In the genomic region with DNA sequence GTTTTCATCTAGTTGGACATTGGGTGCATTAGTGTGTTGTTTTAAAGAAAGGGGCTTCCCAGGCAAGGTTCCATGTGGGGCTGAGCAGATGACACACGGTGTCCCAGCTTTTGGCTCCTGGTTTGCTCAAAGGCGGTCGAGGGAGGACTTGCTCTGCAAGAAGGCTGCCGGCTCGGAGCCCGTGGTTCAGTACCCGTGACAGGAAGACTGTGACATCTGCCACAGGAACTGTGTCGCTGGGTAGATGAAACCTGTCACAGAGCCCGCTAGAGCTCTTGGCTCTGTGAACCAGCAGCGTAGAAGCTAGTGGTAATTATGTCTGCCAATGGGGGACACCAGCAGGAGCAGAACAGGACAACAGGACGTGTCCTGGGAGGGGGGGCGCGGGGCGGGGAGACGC, we compare ENCODE assay signal across 16 mouse cellular contexts. TPM values are rescaled to one million over a fixed set of nuclear protein-coding genes. Genes with fewer than 3 reads are reported as not detected.
DNase-seq lines count a peak whose midpoint lies in the region; ATAC-seq lines count a peak whose summit lies in the region.
"Had no signal": no experiment of that assay in that cellular context is flagged by ENCODE, and none has a peak within 500 bp of the region (broad histone marks: within the 10 kb centered on the region; RNA-seq: fewer than 3 reads in every experiment).

No protein-coding gene starts in this region.

- peaks cover 18% of the 10 kb centered on the region for H3K27me3 ChIP-seq in forebrain, embryonic 10.5 days (ENCODE audit: poor library complexity, severe bottlenecking)
- H3K27me3 ChIP-seq in forebrain, embryonic 12.5 days = no peaks in the 10 kb centered on the region; the same call in 1 of the 2 replicates
- no peaks in the 10 kb centered on the region for H3K27me3 ChIP-seq in splenic B cell, adult 2 months (ENCODE audit: control insufficient read depth, insufficient read depth, low read length, poor library complexity, severe bottlenecking)
- H3K27me3 ChIP-seq: forebrain, embryonic 15.5 days had no signal

- no peaks in the 10 kb centered on the region; the same call in 1 of the 2 replicates for H3K36me3 ChIP-seq in forebrain, embryonic 10.5 days (replicated peaks)
- no peaks in the 10 kb centered on the region for H3K36me3 ChIP-seq in forebrain, embryonic 12.5 days (replicated peaks)
- H3K36me3 ChIP-seq in splenic B cell, adult 2 months (ENCODE audit: control insufficient read depth, insufficient read depth, low read length, poor library complexity, severe bottlenecking) = peaks cover 15% of the 10 kb centered on the region
- H3K36me3 ChIP-seq: embryonic facial prominence, embryonic 15.5 days; forebrain, embryonic 15.5 days; heart, embryonic 12.5 days; hindbrain, embryonic 10.5 days had no signal

- H3K4me3 ChIP-seq in forebrain, embryonic 10.5 days = no peak overlapping the region
- H3K4me3 ChIP-seq in forebrain, embryonic 12.5 days (replicated peaks) = no peak overlapping the region
- H3K4me3 ChIP-seq: embryonic facial prominence, embryonic 15.5 days; forebrain, embryonic 15.5 days; heart, embryonic 12.5 days; hindbrain, embryonic 10.5 days had no signal

- H3K4me2 ChIP-seq in forebrain, embryonic 12.5 days = no peak overlapping the region
- H3K4me2 ChIP-seq: embryonic facial prominence, embryonic 15.5 days; forebrain, embryonic 15.5 days; heart, embryonic 12.5 days had no signal

- peaks cover 44% of the 10 kb centered on the region for H3K4me1 ChIP-seq in forebrain, embryonic 10.5 days
- peaks cover 32% of the 10 kb centered on the region for H3K4me1 ChIP-seq in forebrain, embryonic 12.5 days

- H3K27ac ChIP-seq in forebrain, embryonic 10.5 days = peak overlapping the region; percentile 53; the same call in 1 of the 2 replicates
- H3K27ac ChIP-seq in forebrain, embryonic 12.5 days = no peak overlapping the region
- H3K27ac ChIP-seq: embryonic facial prominence, embryonic 15.5 days; forebrain, embryonic 15.5 days had no signal

- WGBS in forebrain, embryonic 10.5 days = 83% methylated on average over 15 of the region's 15 CpGs
- 84% methylated on average over 15 of the region's 15 CpGs for WGBS in forebrain, embryonic 12.5 days

- no peak overlapping the region for H3K9ac ChIP-seq in forebrain, embryonic 12.5 days
- H3K9ac ChIP-seq: embryonic facial prominence, embryonic 15.5 days; forebrain, embryonic 15.5 days; heart, embryonic 12.5 days had no signal

- H3K9me3 ChIP-seq in forebrain, embryonic 10.5 days = peaks cover 10% of the 10 kb centered on the region; the same call in 1 of the 2 replicates
- H3K9me3 ChIP-seq in forebrain, embryonic 12.5 days = 0 out of 2 replicates have a peak, but pooled peaks cover 10% of the 10 kb centered on the region
- H3K9me3 ChIP-seq: embryonic facial prominence, embryonic 15.5 days; forebrain, embryonic 15.5 days had no signal

- DNase-seq in forebrain, embryonic 10.5 days (ENCODE audit: extremely low spot score, low spot score) = no peak
- peak; percentile 43 for DNase-seq in CD4-positive helper T cell, adult 2 months (ENCODE audit: low read depth, low spot score)
- peak; percentile 84 for DNase-seq in cerebellum, adult 9-10 months
- DNase-seq in splenic B cell, adult 2 months (ENCODE audit: low read depth, low spot score) = peak; percentile 50
- no peak for DNase-seq in adrenal gland, postnatal 4 days (ENCODE audit: low spot score in 2 of 2)
- DNase-seq in neural tube, embryonic 10.5 days (ENCODE audit: extremely low spot score, low spot score) = no peak
- DNase-seq: adrenal gland, postnatal 25 days; kidney, postnatal 14 days; lung, adult 2 months had no signal

- ATAC-seq in forebrain, embryonic 12.5 days (ENCODE audit: low FRiP score) = no peak
- ATAC-seq in monocyte, adult 5-6 weeks (replicated peaks; ENCODE audit: insufficient number of reproducible peaks, low FRiP score, low TSS enrichment, poor library complexity, severe bottlenecking) = no peak
- ATAC-seq: forebrain, embryonic 15.5 days; intestine, embryonic 16.5 days had no signal

RNA-seq across cellular contexts. Expression of gene Ttc7, which starts 42.8 kb away (rescaled TPM):
- polyA plus RNA-seq in forebrain, embryonic 10.5 days (2016; fragmentation: Nextera tagmentation; extraction: Ambion mirVana) = 2.9 and 3.9 TPM in 2 replicates
- polyA plus RNA-seq in forebrain, embryonic 12.5 days (2016; fragmentation: Nextera tagmentation; extraction: Ambion mirVana) = 3.5 and 3.8 TPM in 2 replicates
- 10 to 100 TPM; 13.0 to 15.9 TPM for total RNA-seq in adrenal gland, postnatal 4 days (2021)
- 126 to 169 TPM (median 150 TPM) in 3 replicates for total RNA-seq in monocyte, adult 5-6 weeks (2017)

RNA-seq across cellular contexts. Expression of gene Mcfd2, which starts 59.8 kb away (rescaled TPM):
- 72.8 and 74.5 TPM in 2 replicates for polyA plus RNA-seq in forebrain, embryonic 10.5 days (2016; fragmentation: Nextera tagmentation; extraction: Ambion mirVana)
- polyA plus RNA-seq in forebrain, embryonic 12.5 days (2016; fragmentation: Nextera tagmentation; extraction: Ambion mirVana) = 50.9 and 53.3 TPM in 2 replicates
- total RNA-seq in adrenal gland, postnatal 4 days (2021) = 100 to 1,000 TPM; 159 to 176 TPM
- 35.9 to 41.6 TPM (median 36.0 TPM) in 3 replicates for total RNA-seq in monocyte, adult 5-6 weeks (2017)

Comparison
In these comparisons a context has a peak if more than half of its experiments do, and no peak if none do; other contexts are left out.
1. DNase-seq: peak in CD4-positive helper T cell, adult 2 months (single experiment), cerebellum, adult 9-10 months (single experiment) and splenic B cell, adult 2 months (single experiment); none in forebrain, embryonic 10.5 days (single experiment), adrenal gland, postnatal 4 days (0 of 2) and neural tube, embryonic 10.5 days (single experiment).